Mouse (Mus musculus): ENCODE data around the gene Mepce. TPM values are rescaled to one million over a fixed set of nuclear protein-coding genes. Genes with fewer than 3 reads are reported as not detected.
"Not testable (repeated sequence)": the region's sequence is repeated elsewhere in the genome, so short reads cannot be mapped to it uniquely, and the experiment has no call there.

Mepce gene
- total and polyA plus RNA-seq, 3 experiments: 58.7 to 74.2 TPM; not detected in 1

DNA sequence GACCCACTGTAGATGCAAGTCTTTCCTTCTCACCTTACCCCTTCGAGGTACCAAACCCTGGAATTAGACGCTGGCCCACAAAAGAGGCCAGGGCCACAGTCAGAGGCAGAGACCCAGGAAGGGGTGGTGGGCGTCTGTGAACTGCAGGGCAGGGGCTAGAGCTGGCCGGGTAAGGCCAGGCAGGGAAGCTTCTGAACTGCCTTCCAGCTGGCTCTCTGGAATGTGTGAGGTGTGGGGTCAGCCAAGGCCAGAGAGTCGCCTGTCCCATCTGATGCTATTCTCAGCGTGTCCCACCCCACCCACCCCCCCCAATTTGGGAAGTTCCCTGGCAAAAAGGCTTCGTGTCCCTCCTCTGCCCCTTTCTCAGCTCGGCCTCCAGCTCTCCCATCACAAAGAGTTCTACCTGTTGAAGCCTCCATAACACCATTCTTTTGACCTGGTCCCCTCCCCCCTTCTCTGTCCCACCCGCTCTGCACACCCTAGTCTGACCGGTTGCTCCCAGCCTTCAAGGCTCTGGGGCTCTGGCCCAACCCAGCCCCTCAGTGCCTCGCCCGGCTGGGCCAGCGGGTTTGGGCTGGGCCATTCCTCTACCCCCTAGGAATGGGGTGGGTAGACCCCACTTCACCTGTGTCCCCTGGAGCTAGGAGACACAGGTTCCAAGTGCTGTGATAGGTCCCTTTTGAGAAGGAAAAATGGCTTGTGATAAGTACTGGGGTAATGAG, 34.2 kb downstream of the Mepce start:
- TF ChIP-seq E2F4 (IDR thresholded peaks at IDR 0.05; ENCODE audit: borderline replicate concordance, low read depth, low read length) (no peak), POLR2A (IDR thresholded peaks at IDR 0.05; ENCODE audit: control insufficient read depth in 1 of 2, insufficient read depth in 1 of 2, low read depth in 1 of 2, low read length in 2 of 2, poor library complexity in 1 of 2) (no peak), TCF12 (IDR thresholded peaks at IDR 0.05; ENCODE audit: low read depth, low read length) (no peak), HCFC1 (IDR thresholded peaks at IDR 0.05; ENCODE audit: low read depth, low read length) (no peak), USF1 (IDR thresholded peaks at IDR 0.05; ENCODE audit: low read depth, low read length) (no peak)
- Histone ChIP-seq H3K79me2 (ENCODE audit: control insufficient read depth, insufficient read depth, low read length, poor library complexity) (peaks cover 11% of the 10 kb centered on the region), H3K4me1 (ENCODE audit: control insufficient read depth in 1 of 2, insufficient read depth in 2 of 2, low read length in 2 of 2) (peaks cover 3 to 8% of the 10 kb centered on the region in 2 experiments; a peak in 3 of 4 replicates), H3K36me3 (ENCODE audit: control insufficient read depth in 1 of 2, insufficient read depth in 2 of 2, low read length in 2 of 2) (peaks cover 7 to 12% of the 10 kb centered on the region in 2 experiments), H3K27me3 (ENCODE audit: control insufficient read depth in 1 of 2, insufficient read depth in 2 of 2, low read length in 2 of 2) (no peaks in the 10 kb centered on the region), H3K9ac (ENCODE audit: control insufficient read depth, low read depth, low read length, poor library complexity, severe bottlenecking) (no peak overlapping the region), H3K9me3 (replicated peaks; ENCODE audit: insufficient read depth, low read length) (no peaks in the 10 kb centered on the region), H3K27ac (ENCODE audit: control insufficient read depth, low read depth, low read length) (no peak overlapping the region), H3K4me3 (ENCODE audit: control insufficient read depth in 1 of 2, insufficient read depth in 1 of 2, low read depth in 2 of 2, low read length in 2 of 2) (no peak overlapping the region)
- DNase-seq (ENCODE audit: low read depth, low spot score): no peak

DNA sequence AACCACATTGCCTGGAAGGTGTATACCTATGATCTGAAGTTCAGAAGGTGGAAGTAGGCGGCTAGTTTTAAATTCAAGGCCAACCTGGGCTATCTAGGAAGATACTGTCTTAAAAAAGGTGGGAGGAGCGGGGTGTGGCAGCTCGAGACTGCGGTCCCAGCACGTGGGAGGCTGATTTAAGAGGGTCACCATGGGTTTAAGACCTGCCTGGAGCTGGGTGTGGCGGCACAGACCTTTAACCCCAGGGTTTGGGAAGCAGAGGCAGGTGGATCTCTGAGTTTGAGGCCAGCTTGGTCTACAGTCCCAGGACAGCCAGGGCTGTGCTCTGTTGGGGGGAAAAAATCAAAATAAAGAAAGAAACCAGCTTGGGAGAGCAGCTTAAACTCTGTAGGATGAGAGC, 35.5 kb downstream of the Mepce start:
- no peak overlapping the region for H3K4me3 ChIP-seq (ENCODE audit: control insufficient read depth in 1 of 2, insufficient read depth in 1 of 2, low read depth in 2 of 2, low read length in 2 of 2)
- no peak for DNase-seq (ENCODE audit: low read depth, low spot score)
- H3K27me3 ChIP-seq (ENCODE audit: control insufficient read depth in 1 of 2, insufficient read depth in 2 of 2, low read length in 2 of 2): no peaks in the 10 kb centered on the region
- no peak overlapping the region for H3K27ac ChIP-seq (ENCODE audit: control insufficient read depth, low read depth, low read length)
- peaks cover 3 to 15% of the 10 kb centered on the region in 2 experiments; a peak in 3 of 4 replicates for H3K4me1 ChIP-seq (ENCODE audit: control insufficient read depth in 1 of 2, insufficient read depth in 2 of 2, low read length in 2 of 2)
- no peaks in the 10 kb centered on the region for H3K9me3 ChIP-seq (replicated peaks; ENCODE audit: insufficient read depth, low read length)
- peaks cover 7 to 15% of the 10 kb centered on the region in 2 experiments for H3K36me3 ChIP-seq (ENCODE audit: control insufficient read depth in 1 of 2, insufficient read depth in 2 of 2, low read length in 2 of 2)
- TF ChIP-seq SIN3A (IDR thresholded peaks at IDR 0.05; ENCODE audit: low read length) (no peak), MYB (IDR thresholded peaks at IDR 0.05; ENCODE audit: low read depth, low read length) (no peak), ZNF384 (IDR thresholded peaks at IDR 0.05; ENCODE audit: low read depth, low read length) (no peak)
- H3K79me2 ChIP-seq (ENCODE audit: control insufficient read depth, insufficient read depth, low read length, poor library complexity): peaks cover 22% of the 10 kb centered on the region
- H3K9ac ChIP-seq (ENCODE audit: control insufficient read depth, low read depth, low read length, poor library complexity, severe bottlenecking): no peak overlapping the region

DNA sequence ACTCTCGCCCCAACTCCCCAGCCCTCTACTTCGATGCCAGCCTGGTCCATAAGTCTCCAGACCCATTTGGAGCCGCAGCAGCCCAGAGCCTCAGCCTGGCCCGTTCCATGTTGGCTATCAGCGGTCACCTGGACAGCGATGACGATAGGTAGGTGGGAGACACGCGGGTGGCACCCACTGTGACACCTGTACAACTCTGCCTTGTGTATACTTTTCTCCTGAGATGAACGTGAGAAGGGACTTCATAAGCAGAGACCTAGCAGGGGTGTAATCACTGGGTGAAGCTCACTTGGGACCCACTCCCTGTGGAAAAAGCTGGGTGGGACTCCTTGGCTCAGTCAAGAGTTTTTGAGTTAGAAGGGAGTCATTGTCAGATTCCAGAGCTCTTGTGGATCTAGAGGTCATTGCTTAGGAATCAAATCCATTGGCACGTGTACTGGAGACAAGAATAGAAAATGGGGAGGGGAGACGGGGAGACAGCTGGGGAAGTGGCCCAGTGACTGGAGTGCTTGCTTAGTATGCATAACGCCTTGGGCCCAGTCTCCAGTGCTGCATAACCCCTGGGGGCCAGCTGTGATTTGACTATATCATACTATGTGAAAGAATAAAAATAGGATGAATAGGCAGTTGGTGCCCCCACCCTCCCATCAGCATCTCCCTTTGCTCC, 36.1 kb downstream of the Mepce start:
- Histone ChIP-seq H3K27me3 (ENCODE audit: control insufficient read depth in 1 of 2, insufficient read depth in 2 of 2, low read length in 2 of 2) (no peaks in the 10 kb centered on the region), H3K79me2 (ENCODE audit: control insufficient read depth, insufficient read depth, low read length, poor library complexity) (peaks cover 29% of the 10 kb centered on the region), H3K4me3 (ENCODE audit: control insufficient read depth in 1 of 2, insufficient read depth in 1 of 2, low read depth in 2 of 2, low read length in 2 of 2) (no peak overlapping the region), H3K9ac (ENCODE audit: control insufficient read depth, low read depth, low read length, poor library complexity, severe bottlenecking) (no peak overlapping the region), H3K36me3 (ENCODE audit: control insufficient read depth in 1 of 2, insufficient read depth in 2 of 2, low read length in 2 of 2) (peaks cover 7 to 15% of the 10 kb centered on the region in 2 experiments), H3K27ac (ENCODE audit: control insufficient read depth, low read depth, low read length) (no peak overlapping the region), H3K4me1 (ENCODE audit: control insufficient read depth in 1 of 2, insufficient read depth in 2 of 2, low read length in 2 of 2) (peaks cover 3 to 15% of the 10 kb centered on the region in 2 experiments; a peak in 3 of 4 replicates), H3K9me3 (replicated peaks; ENCODE audit: insufficient read depth, low read length) (no peaks in the 10 kb centered on the region)
- DNase-seq (ENCODE audit: low read depth, low spot score): no peak
- TF ChIP-seq JUND (IDR thresholded peaks at IDR 0.05; ENCODE audit: low read depth, low read length): no peak
- TF ChIP-seq GATA1 (IDR thresholded peaks at IDR 0.05; ENCODE audit: low read depth, low read length): no peak
- TF ChIP-seq NRF1 (IDR thresholded peaks at IDR 0.05; ENCODE audit: insufficient read depth, low read depth, low read length, poor library complexity, severe bottlenecking): no peak
- no peak for TF ChIP-seq CHD2 (IDR thresholded peaks at IDR 0.05; ENCODE audit: low read length)
- no peak for TF ChIP-seq MAX (IDR thresholded peaks at IDR 0.05; ENCODE audit: low read length)

DNA sequence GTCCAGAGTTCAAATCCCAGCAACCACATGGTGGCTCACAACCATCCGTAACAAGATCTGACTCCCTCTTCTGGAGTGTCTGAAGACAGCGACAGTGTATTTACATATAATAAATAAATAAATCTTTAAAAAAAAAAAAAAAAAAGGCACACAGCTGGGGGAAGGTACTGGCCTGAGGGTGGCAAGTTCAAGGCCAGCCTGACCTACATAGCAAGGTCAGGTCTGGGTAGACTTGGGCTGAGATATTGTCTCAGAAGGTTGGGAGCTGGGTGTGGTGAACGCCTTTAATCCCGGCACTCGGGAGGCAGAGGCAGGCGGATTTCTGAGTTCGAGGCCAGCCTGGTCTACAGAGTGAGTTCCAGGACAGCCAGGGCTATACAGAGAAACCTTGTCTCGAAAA, 37.2 kb downstream of the Mepce start:
- DNase-seq (ENCODE audit: low read depth, low spot score); H3K27me3 ChIP-seq (ENCODE audit: control insufficient read depth in 1 of 2, insufficient read depth in 2 of 2, low read length in 2 of 2); H3K9me3 ChIP-seq (replicated peaks; ENCODE audit: insufficient read depth, low read length); H3K27ac ChIP-seq (ENCODE audit: control insufficient read depth, low read depth, low read length); H3K4me3 ChIP-seq (ENCODE audit: control insufficient read depth in 1 of 2, insufficient read depth in 1 of 2, low read depth in 2 of 2, low read length in 2 of 2); H3K9ac ChIP-seq (ENCODE audit: control insufficient read depth, low read depth, low read length, poor library complexity, severe bottlenecking): not testable (repeated sequence)
- H3K4me1 ChIP-seq (ENCODE audit: control insufficient read depth in 1 of 2, insufficient read depth in 2 of 2, low read length in 2 of 2): peaks cover 3 to 15% of the 10 kb centered on the region in 2 experiments; a peak in 3 of 4 replicates
- peaks cover 7 to 15% of the 10 kb centered on the region in 2 experiments for H3K36me3 ChIP-seq (ENCODE audit: control insufficient read depth in 1 of 2, insufficient read depth in 2 of 2, low read length in 2 of 2)
- peaks cover 33% of the 10 kb centered on the region for H3K79me2 ChIP-seq (ENCODE audit: control insufficient read depth, insufficient read depth, low read length, poor library complexity)

All from MEL (cell line).